Mouse (Mus musculus) cerebellum, postnatal 14 days (tissue): Measurements from ENCODE around the gene Apol8.
"Not testable (repeated sequence)": the region's sequence is repeated elsewhere in the genome, so short reads cannot be mapped to it uniquely, and the experiment has no call there.

Experiments used
- DNase-seq, 2 experiments: peaks; one replicate each; pipeline ENCODE4 v3.0.0; 2021; ENCODE audit warnings: mixed read lengths in 2 of 2

Gene Apol8

GRCm38 (mm10) chr15:77749717-77750116 is 7.1 kb downstream of the Apol8 start:
- DNase-seq, result peak; percentile 79 to 82

- DNase-seq, result peak in 1 of 2 experiments; percentile 13
Measured at GRCm38 (mm10) chr15:77748414-77748813, 8.4 kb downstream of the Apol8 start.

- peak in 1 of 2 experiments; percentile 23 for DNase-seq
Measured at GRCm38 (mm10) chr15:77746326-77746725, 10.5 kb downstream of the Apol8 start.

- peak in 1 of 2 experiments; percentile 18 for DNase-seq
Measured at GRCm38 (mm10) chr15:77745081-77745480, 11.7 kb downstream of the Apol8 start.

- DNase-seq, result no peak
Measured at GRCm38 (mm10) chr15:77744632-77745031, 12.2 kb downstream of the Apol8 start.

GRCm38 (mm10) chr15:77741556-77741955 is 15.2 kb downstream of the Apol8 start:
- DNase-seq, result not testable (repeated sequence)

GRCm38 (mm10) chr15:77740511-77741297 is 16.1 kb downstream of the Apol8 start:
- DNase-seq, result no peak

GRCm38 (mm10) chr15:77733903-77734302 is 22.9 kb downstream of the Apol8 start:
- DNase-seq, result not testable (repeated sequence)

GRCm38 (mm10) chr15:77733380-77733779 is 23.4 kb downstream of the Apol8 start:
- DNase-seq, result peak; percentile 71 to 85

GRCm38 (mm10) chr15:77732851-77733250 is 24.0 kb downstream of the Apol8 start:
- not testable (repeated sequence) for DNase-seq

- no peak for DNase-seq
Measured at GRCm38 (mm10) chr15:77731605-77732004, 25.2 kb downstream of the Apol8 start.

- DNase-seq, result not testable (repeated sequence)
Measured at GRCm38 (mm10) chr15:77728739-77729138, 28.1 kb downstream of the Apol8 start, which contains the start of gene Apol9b. Gene Apol9b, plus strand, starts transcription at chr15:77729039.

GRCm38 (mm10) chr15:77727745-77728144 is 29.1 kb downstream of the Apol8 start:
- DNase-seq, result not testable (repeated sequence)

- DNase-seq, result peak; percentile 20 to 31
Measured at GRCm38 (mm10) chr15:77727139-77727538, 29.7 kb downstream of the Apol8 start.

- peak in 1 of 2 experiments; percentile 14 for DNase-seq
Measured at GRCm38 (mm10) chr15:77725393-77726020, 31.3 kb downstream of the Apol8 start.

- DNase-seq, result not testable (repeated sequence)
Measured at GRCm38 (mm10) chr15:77724208-77724911, 32.4 kb downstream of the Apol8 start.

- DNase-seq, result not testable (repeated sequence)
Measured at GRCm38 (mm10) chr15:77721509-77721908, 35.3 kb downstream of the Apol8 start.

- DNase-seq, result not testable (repeated sequence)
Measured at GRCm38 (mm10) chr15:77718240-77718639, 38.6 kb downstream of the Apol8 start.

GRCm38 (mm10) chr15:77708936-77709335 is 47.9 kb downstream of the Apol8 start:
- DNase-seq, result not testable (repeated sequence)

- not testable (repeated sequence) for DNase-seq
Measured at GRCm38 (mm10) chr15:77705306-77705705, 51.5 kb downstream of the Apol8 start.

GRCm38 (mm10) chr15:77698656-77699055 is 58.1 kb downstream of the Apol8 start, which contains the start of gene Apol7e:
Gene Apol7e, plus strand, starts transcription at chr15:77698857.
- DNase-seq, result not testable (repeated sequence)
